Mouse (Mus musculus): ENCODE results near the gene Fam81a. TPM values are rescaled to one million over a fixed set of nuclear protein-coding genes. Genes with fewer than 3 reads are reported as not detected.
A peak's percentile ranks its signal among the peaks of the same experiment; 100 is the strongest.

Gene Fam81a
- polyA plus RNA-seq, 1 experiment from 2014 or later: 3.8 TPM

DNA sequence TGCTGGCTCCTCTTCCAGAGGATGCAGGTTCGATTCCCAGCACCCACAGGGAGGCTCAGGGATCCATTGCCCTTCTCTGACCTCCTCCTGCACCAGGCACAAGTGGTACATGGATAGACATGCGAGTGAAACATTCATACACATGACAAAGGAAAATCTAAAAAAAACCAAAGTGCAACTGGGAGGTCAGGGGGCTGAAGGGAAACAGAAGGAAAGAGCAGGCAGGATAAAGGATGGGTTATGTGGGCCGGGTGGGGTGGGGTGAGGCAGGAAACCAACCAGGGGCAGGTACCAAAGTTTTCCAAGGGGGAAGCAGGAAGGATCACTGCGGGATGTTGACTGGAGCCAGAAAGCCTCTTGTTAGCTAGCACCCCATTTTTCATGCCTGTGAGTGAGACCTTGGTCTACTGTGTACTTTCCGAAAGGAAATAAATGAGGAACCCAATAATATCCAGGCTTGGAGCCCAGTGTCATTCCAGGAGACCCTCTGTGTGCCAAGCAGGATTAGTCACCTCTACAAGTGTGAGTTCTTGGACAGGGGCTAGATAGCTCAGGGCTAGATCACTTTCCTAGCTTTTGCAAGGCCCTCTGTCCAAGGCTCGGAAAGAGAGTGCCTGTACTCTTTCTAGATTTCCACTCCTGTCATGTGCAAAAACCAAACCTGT, 93.5 kb downstream of the Fam81a start:
- ATAC-seq (ENCODE audit: low FRiP score, low read depth): no peak
- 0 out of 2 replicates have a peak overlapping the region, but pooled peaks have one; percentile 35 for H3K27ac ChIP-seq (replicated peaks)
- H3K9me3 ChIP-seq: no peaks in the 10 kb centered on the region
- H3K4me1 ChIP-seq: peaks cover 10% of the 10 kb centered on the region
- H3K4me2 ChIP-seq (replicated peaks): no peak overlapping the region
- no peaks in the 10 kb centered on the region for H3K36me3 ChIP-seq
- H3K9ac ChIP-seq (replicated peaks): no peak overlapping the region
- no peak overlapping the region for H3K4me3 ChIP-seq
- WGBS: 57% methylated on average over 6 of the region's 6 CpGs
- H3K27me3 ChIP-seq: no peaks in the 10 kb centered on the region

- no peaks in the 10 kb centered on the region for H3K9me3 ChIP-seq
- H3K27me3 ChIP-seq: no peaks in the 10 kb centered on the region
Measured at GRCm38 (mm10) chr9:70048280-70048679, 94.1 kb downstream of the Fam81a start.

GRCm38 (mm10) chr9:70047839-70048238, 94.5 kb downstream of the Fam81a start:
- Histone ChIP-seq H3K4me2 (replicated peaks) (no peak overlapping the region), H3K9ac (replicated peaks) (no peak overlapping the region), H3K4me3 (no peak overlapping the region), H3K27ac (replicated peaks) (no peak overlapping the region), H3K4me1 (peaks cover 10% of the 10 kb centered on the region), H3K36me3 (no peaks in the 10 kb centered on the region), H3K9me3 (no peaks in the 10 kb centered on the region), H3K27me3 (no peaks in the 10 kb centered on the region)
- ATAC-seq (ENCODE audit: low FRiP score, low read depth): no peak
- WGBS: 73% methylated on average over 3 of the region's 3 CpGs

More at GRCm38 (mm10) chr9:70048280-70048679, 94.1 kb downstream of the Fam81a start:
- Histone ChIP-seq H3K27ac (replicated peaks) (no peak overlapping the region), H3K9ac (replicated peaks) (no peak overlapping the region), H3K4me3 (no peak overlapping the region), H3K4me2 (replicated peaks) (no peak overlapping the region), H3K4me1 (peaks cover 10% of the 10 kb centered on the region), H3K36me3 (no peaks in the 10 kb centered on the region)
- no peak for ATAC-seq (ENCODE audit: low FRiP score, low read depth)
- 52% methylated on average over 5 of the region's 5 CpGs for WGBS

- Histone ChIP-seq H3K36me3 (no peaks in the 10 kb centered on the region), H3K4me2 (replicated peaks) (no peak overlapping the region), H3K27ac (replicated peaks) (no peak overlapping the region), H3K9me3 (no peaks in the 10 kb centered on the region), H3K9ac (replicated peaks) (no peak overlapping the region), H3K4me3 (no peak overlapping the region), H3K27me3 (no peaks in the 10 kb centered on the region), H3K4me1 (peaks cover 10% of the 10 kb centered on the region)
- WGBS: 93% methylated on average over 6 of the region's 6 CpGs
- ATAC-seq (ENCODE audit: low FRiP score, low read depth): no peak
Measured at GRCm38 (mm10) chr9:70046255-70046654, 96.1 kb downstream of the Fam81a start.

DNA sequence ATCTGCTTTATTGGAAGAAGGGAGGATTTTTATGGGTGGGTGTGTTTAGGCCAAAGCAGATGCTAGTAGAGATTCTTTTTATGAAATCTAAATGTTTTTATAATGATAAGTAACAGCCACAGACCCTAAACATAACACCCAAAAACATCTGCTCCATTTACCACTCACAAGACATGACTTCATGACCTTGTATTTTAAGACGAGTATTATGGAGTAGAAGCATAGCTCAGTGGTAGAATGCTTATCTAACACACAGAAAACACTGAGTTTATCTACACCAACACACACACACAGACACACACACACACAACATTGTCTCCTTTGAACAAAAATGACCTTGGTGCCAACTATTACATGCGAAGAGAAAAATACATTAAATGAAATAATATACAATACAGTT, 97.5 kb downstream of the Fam81a start:
- no peak overlapping the region for H3K9ac ChIP-seq (replicated peaks)
- WGBS: 86% methylated on average over 2 of the region's 2 CpGs
- no peaks in the 10 kb centered on the region for H3K9me3 ChIP-seq
- no peak overlapping the region for H3K4me2 ChIP-seq (replicated peaks)
- H3K27me3 ChIP-seq: no peaks in the 10 kb centered on the region
- no peak for ATAC-seq (ENCODE audit: low FRiP score, low read depth)
- no peak overlapping the region for H3K27ac ChIP-seq (replicated peaks)
- no peak overlapping the region for H3K4me3 ChIP-seq
- H3K36me3 ChIP-seq: no peaks in the 10 kb centered on the region
- peaks cover 10% of the 10 kb centered on the region for H3K4me1 ChIP-seq

DNA sequence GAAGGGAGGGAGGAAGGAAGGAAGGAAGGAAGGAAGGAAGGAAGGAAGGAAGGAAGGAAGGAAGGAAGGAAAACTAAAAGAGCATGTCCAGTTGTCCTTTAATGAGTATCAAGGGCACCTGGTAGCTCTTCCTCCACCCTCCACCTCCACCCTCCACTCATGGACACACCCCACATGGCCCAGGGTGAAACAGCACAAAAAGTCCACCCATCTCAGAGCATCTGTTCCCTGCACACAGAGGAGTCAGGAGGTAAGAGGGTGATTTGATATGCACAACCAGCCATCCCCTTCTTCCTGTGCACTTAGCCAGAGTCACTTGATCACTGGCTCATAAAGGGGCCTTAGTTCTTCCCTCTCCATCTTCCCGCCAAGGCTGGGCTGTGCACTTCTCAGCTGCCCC, 99.4 kb downstream of the Fam81a start:
- WGBS: 58% methylated on average over 1 of the region's 1 CpGs
- Histone ChIP-seq H3K36me3 (no peaks in the 10 kb centered on the region), H3K4me3 (no peak overlapping the region), H3K9ac (replicated peaks) (no peak overlapping the region), H3K4me2 (replicated peaks) (no peak overlapping the region), H3K4me1 (no peaks in the 10 kb centered on the region), H3K27me3 (no peaks in the 10 kb centered on the region), H3K9me3 (0 out of 2 replicates have a peak, but pooled peaks cover 2% of the 10 kb centered on the region), H3K27ac (replicated peaks) (no peak overlapping the region)
- no peak for ATAC-seq (ENCODE audit: low FRiP score, low read depth)

DNA sequence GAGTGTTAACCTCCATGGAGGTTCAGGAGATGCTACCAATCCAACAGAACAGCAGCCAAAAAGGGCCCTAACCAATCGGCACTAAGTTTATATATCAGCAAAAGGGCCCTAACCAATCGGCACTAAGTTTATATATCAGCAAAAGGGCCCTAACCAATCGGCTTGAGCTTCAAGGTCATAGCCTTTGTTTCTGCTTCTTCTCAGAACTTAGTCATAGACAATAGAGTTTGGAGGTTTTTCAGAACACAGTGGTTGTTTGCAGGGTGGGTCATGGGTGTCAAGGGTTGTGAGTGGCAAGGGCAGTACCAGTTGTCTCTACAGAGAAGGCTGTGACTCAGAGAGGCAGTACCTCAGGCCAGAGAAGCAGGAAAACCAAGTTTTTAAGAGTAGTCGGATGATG, 100.2 kb downstream of the Fam81a start:
- H3K4me3 ChIP-seq: no peak overlapping the region
- 0 out of 2 replicates have a peak, but pooled peaks cover 2% of the 10 kb centered on the region for H3K9me3 ChIP-seq
- H3K9ac ChIP-seq (replicated peaks): no peak overlapping the region
- H3K27me3 ChIP-seq: no peaks in the 10 kb centered on the region
- H3K4me2 ChIP-seq (replicated peaks): no peak overlapping the region
- H3K36me3 ChIP-seq: no peaks in the 10 kb centered on the region
- 95% methylated on average over 4 of the region's 4 CpGs for WGBS
- H3K4me1 ChIP-seq: no peaks in the 10 kb centered on the region
- no peak for ATAC-seq (ENCODE audit: low FRiP score, low read depth)
- no peak overlapping the region for H3K27ac ChIP-seq (replicated peaks)

DNA sequence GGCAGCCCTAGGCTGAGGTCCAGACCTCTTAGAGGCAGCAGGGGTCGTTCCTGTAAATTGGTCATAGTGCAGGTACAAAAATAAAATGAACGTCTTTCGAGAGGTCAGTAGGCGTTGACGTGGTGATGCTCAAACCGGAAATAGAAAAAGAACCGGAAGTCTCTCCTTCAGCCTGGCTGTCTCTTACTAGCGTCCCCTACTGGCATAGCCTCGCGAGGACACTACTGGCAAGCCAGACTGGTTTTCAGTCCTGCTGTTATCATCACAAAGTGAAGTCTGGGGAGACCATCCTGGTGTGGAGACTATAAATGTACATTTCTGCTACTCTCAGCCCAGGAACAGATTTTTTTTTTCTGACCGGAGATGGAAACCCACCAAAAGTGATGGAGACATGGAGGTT, 101.8 kb downstream of the Fam81a start:
- Histone ChIP-seq H3K4me1 (no peaks in the 10 kb centered on the region), H3K27me3 (no peaks in the 10 kb centered on the region), H3K27ac (replicated peaks) (no peak overlapping the region), H3K9ac (replicated peaks) (no peak overlapping the region), H3K4me2 (replicated peaks) (no peak overlapping the region), H3K4me3 (no peak overlapping the region), H3K9me3 (0 out of 2 replicates have a peak, but pooled peaks cover 2% of the 10 kb centered on the region), H3K36me3 (no peaks in the 10 kb centered on the region)
- no peak for ATAC-seq (ENCODE audit: low FRiP score, low read depth)
- WGBS: 85% methylated on average over 11 of the region's 11 CpGs

- Histone ChIP-seq H3K4me3 (no peak overlapping the region), H3K9ac (replicated peaks) (no peak overlapping the region), H3K27me3 (no peaks in the 10 kb centered on the region), H3K4me1 (no peaks in the 10 kb centered on the region), H3K4me2 (replicated peaks) (no peak overlapping the region), H3K27ac (replicated peaks) (no peak overlapping the region), H3K9me3 (0 out of 2 replicates have a peak, but pooled peaks cover 2% of the 10 kb centered on the region), H3K36me3 (no peaks in the 10 kb centered on the region)
- ATAC-seq (ENCODE audit: low FRiP score, low read depth): no peak
- WGBS: 90% methylated on average over 6 of the region's 6 CpGs
Measured at GRCm38 (mm10) chr9:70039597-70040385, 102.6 kb downstream of the Fam81a start.

Other genes starting within 250 kb of the Fam81a start
- gene Bnip2, start 153.1 kb downstream of the Fam81a start, polyA plus RNA-seq (2016; fragmentation: Nextera tagmentation; extraction: Ambion mirVana): 114 and 117 TPM in 2 replicates
- 190 and 191 TPM in 2 replicates for gene Gtf2a2, start 130.0 kb downstream of the Fam81a start, polyA plus RNA-seq (2016; fragmentation: Nextera tagmentation; extraction: Ambion mirVana)
- not detected in 2 replicates for gene Gcnt3, start 104.5 kb downstream of the Fam81a start, polyA plus RNA-seq (2016; fragmentation: Nextera tagmentation; extraction: Ambion mirVana)
- 11.0 and 12.0 TPM in 2 replicates for gene Myo1e, start 64.8 kb upstream of the Fam81a start, polyA plus RNA-seq (2016; fragmentation: Nextera tagmentation; extraction: Ambion mirVana)

Measured in midbrain, embryonic 12.5 days (tissue).